Mouse (Mus musculus): ENCODE results near the gene Cyp46a1. TPM values are rescaled to one million over a fixed set of nuclear protein-coding genes. Genes with fewer than 3 reads are reported as not detected.

Cyp46a1 gene
- total and polyA plus RNA-seq, 3 experiments = not detected

- Histone ChIP-seq H3K9me3 (replicated peaks; ENCODE audit: low read length) (peaks cover 5% of the 10 kb centered on the region), H3K4me3 (replicated peaks in 1 of 3; ENCODE audit: low read depth in 2 of 3, low read length in 2 of 3, poor library complexity in 1 of 3) (no peak overlapping the region), H3K4me2 (ENCODE audit: insufficient read depth, low read depth, poor library complexity, severe bottlenecking) (no peak overlapping the region), H3K9ac (ENCODE audit: insufficient read depth, low read depth) (no peak overlapping the region), H3K27ac (ENCODE audit: insufficient read depth, low read depth) (no peak overlapping the region), H3K27me3 (replicated peaks) (peaks cover 28% of the 10 kb centered on the region), H3K4me1 (ENCODE audit: control insufficient read depth in 1 of 2, insufficient read depth in 2 of 2) (no peaks in the 10 kb centered on the region), H3K79me2 (replicated peaks; ENCODE audit: control insufficient read depth, extremely low read depth, insufficient read depth, poor library complexity, severe bottlenecking) (no peaks in the 10 kb centered on the region), H3K36me3 (replicated peaks in 1 of 2; ENCODE audit: control insufficient read depth in 1 of 2, insufficient read depth in 1 of 2, low read length in 1 of 2) (no peaks in the 10 kb centered on the region)
- no peak for DNase-seq (ENCODE audit: extremely low read depth)
- TF ChIP-seq ZMIZ1 (IDR thresholded peaks at IDR 0.05; ENCODE audit: low read depth, low read length) (no peak), IRF4 (IDR thresholded peaks at IDR 0.05; ENCODE audit: low read depth, low read length) (no peak), KAT2A (IDR thresholded peaks at IDR 0.05; ENCODE audit: insufficient replicate concordance, low read length) (no peak), SMC3 (IDR thresholded peaks at IDR 0.05; ENCODE audit: low read depth, low read length) (no peak), ZC3H11A (IDR thresholded peaks at IDR 0.05; ENCODE audit: low read depth, low read length) (no peak), TBP (conservative IDR thresholded peaks at IDR 0.05; ENCODE audit: low read depth, low read length) (no peak), UBTF (IDR thresholded peaks at IDR 0.05; ENCODE audit: low read depth, low read length) (no peak), EP300 (IDR thresholded peaks at IDR 0.05; ENCODE audit: low read length) (no peak), MEF2A (IDR thresholded peaks at IDR 0.05; ENCODE audit: borderline replicate concordance, low read depth, low read length) (no peak), ZNF384 (IDR thresholded peaks at IDR 0.05; ENCODE audit: low read depth, low read length) (no peak), TCF12 (IDR thresholded peaks at IDR 0.05; ENCODE audit: low read depth, low read length) (no peak), NRF1 (IDR thresholded peaks at IDR 0.05; ENCODE audit: low read depth, low read length) (no peak)
- in situ Hi-C loops (cut with MboI; ENCODE audit: low pct_ligation_motif_present, low pct_unique_long_range_greater_than_20kb, low sequenced_read_pairs) (no loop called here), dilution Hi-C loops (cut with MboI; ENCODE audit: extremely low pct_ligation_motif_present, extremely low pct_unique_long_range_greater_than_20kb, low sequenced_read_pairs) (no loop called here)
Observed at GRCm38 (mm10) chr12:108301006-108301405, 33.2 kb upstream of the Cyp46a1 start.

GRCm38 (mm10) chr12:108303778-108304365 is 30.3 kb upstream of the Cyp46a1 start:
- Histone ChIP-seq H3K36me3 (replicated peaks in 1 of 2; ENCODE audit: control insufficient read depth in 1 of 2, insufficient read depth in 1 of 2, low read length in 1 of 2) (no peaks in the 10 kb centered on the region), H3K27me3 (replicated peaks) (peaks cover 37% of the 10 kb centered on the region), H3K4me2 (ENCODE audit: insufficient read depth, low read depth, poor library complexity, severe bottlenecking) (no peak overlapping the region), H3K9ac (ENCODE audit: insufficient read depth, low read depth) (no peak overlapping the region), H3K9me3 (replicated peaks; ENCODE audit: low read length) (peaks cover 3% of the 10 kb centered on the region), H3K27ac (ENCODE audit: insufficient read depth, low read depth) (no peak overlapping the region), H3K4me1 (ENCODE audit: control insufficient read depth in 1 of 2, insufficient read depth in 2 of 2) (peaks cover 0 to 8% of the 10 kb centered on the region in 2 experiments; a peak in 2 of 4 replicates), H3K4me3 (replicated peaks in 1 of 3; ENCODE audit: low read depth in 2 of 3, low read length in 2 of 3, poor library complexity in 1 of 3) (no peak overlapping the region), H3K79me2 (replicated peaks; ENCODE audit: control insufficient read depth, extremely low read depth, insufficient read depth, poor library complexity, severe bottlenecking) (no peaks in the 10 kb centered on the region)
- DNase-seq (ENCODE audit: extremely low read depth) = no peak
- TF ChIP-seq MAZ (IDR thresholded peaks at IDR 0.05; ENCODE audit: low read depth, low read length) (no peak), EP300 (IDR thresholded peaks at IDR 0.05; ENCODE audit: low read length) (no peak), MAX (IDR thresholded peaks at IDR 0.05; ENCODE audit: low read length) (no peak), E2F4 (IDR thresholded peaks at IDR 0.05; ENCODE audit: insufficient replicate concordance, low read depth, low read length) (no peak), SIN3A (IDR thresholded peaks at IDR 0.05; ENCODE audit: low read length) (no peak), IRF4 (IDR thresholded peaks at IDR 0.05; ENCODE audit: low read depth, low read length) (no peak), RAD21 (IDR thresholded peaks at IDR 0.05; ENCODE audit: low read depth, low read length) (no peak), ZC3H11A (IDR thresholded peaks at IDR 0.05; ENCODE audit: low read depth, low read length) (no peak)
- dilution Hi-C loops (cut with MboI; ENCODE audit: extremely low pct_ligation_motif_present, extremely low pct_unique_long_range_greater_than_20kb, low sequenced_read_pairs) (no loop called here), in situ Hi-C loops (cut with MboI; ENCODE audit: low pct_ligation_motif_present, low pct_unique_long_range_greater_than_20kb, low sequenced_read_pairs) (no loop called here)
